Mouse (Mus musculus) heart, adult 8-10 months (tissue): ENCODE data around the gene 0610012G03Rik. TPM values are rescaled to one million over a fixed set of nuclear protein-coding genes. Genes with fewer than 3 reads are reported as not detected.
"Not testable (repeated sequence)": the region's sequence is repeated elsewhere in the genome, so short reads cannot be mapped to it uniquely, and the experiment has no call there.

ENCODE experiments used
- DNase-seq: peaks from one replicate; pipeline ENCODE4 v3.0.0; 2022; ENCODE audit warnings: low spot score
- total RNA-seq, 4 experiments: library from RNA; stranded (reverse); gene quantifications; 2 replicates each; pipeline ENCODE4 v1.2.4; 2022

Gene 0610012G03Rik
- total RNA-seq: 10 to 100 TPM; 61.6 to 83.0 (median 78.3) TPM

GRCm38 (mm10) chr16:31948345-31948774 is at the start of gene 0610012G03Rik, which contains the start of gene Ncbp2:
0610012G03Rik (minus strand) TSS chr16:31948494.
Ncbp2 (plus strand) TSS chr16:31948513.
- DNase-seq: peak; percentile 94

GRCm38 (mm10) chr16:31996371-31996770 is 48.1 kb upstream of the 0610012G03Rik start:
- DNase-seq: no peak

GRCm38 (mm10) chr16:31993946-31994345 is 45.7 kb upstream of the 0610012G03Rik start:
- DNase-seq: no peak

- DNase-seq: no peak
Observed at GRCm38 (mm10) chr16:31993195-31993594, 44.9 kb upstream of the 0610012G03Rik start.

GRCm38 (mm10) chr16:31992039-31992438 is 43.7 kb upstream of the 0610012G03Rik start:
- no peak for DNase-seq

- no peak for DNase-seq
Observed at GRCm38 (mm10) chr16:31980946-31981345, 32.7 kb upstream of the 0610012G03Rik start.

GRCm38 (mm10) chr16:31979501-31979900 is 31.2 kb upstream of the 0610012G03Rik start:
- no peak for DNase-seq

GRCm38 (mm10) chr16:31975258-31975657 is 27.0 kb upstream of the 0610012G03Rik start:
- DNase-seq: no peak

- no peak for DNase-seq
Observed at GRCm38 (mm10) chr16:31963224-31963623, 14.9 kb upstream of the 0610012G03Rik start.

GRCm38 (mm10) chr16:31947901-31948316 is 385 bp downstream of the 0610012G03Rik start:
- peak; percentile 25 for DNase-seq

GRCm38 (mm10) chr16:31947333-31947732 is 961 bp downstream of the 0610012G03Rik start:
- no peak for DNase-seq

GRCm38 (mm10) chr16:31945986-31946385 is 2.3 kb downstream of the 0610012G03Rik start:
- not testable (repeated sequence) for DNase-seq

GRCm38 (mm10) chr16:31945372-31945771 is 2.9 kb downstream of the 0610012G03Rik start:
- no peak for DNase-seq

- DNase-seq: no peak
Observed at GRCm38 (mm10) chr16:31944698-31945255, 3.5 kb downstream of the 0610012G03Rik start.

- DNase-seq: peak; percentile 55
Observed at GRCm38 (mm10) chr16:31943980-31944379, 4.3 kb downstream of the 0610012G03Rik start.

GRCm38 (mm10) chr16:31940586-31940985 is 7.7 kb downstream of the 0610012G03Rik start:
- DNase-seq: no peak

- DNase-seq: peak; percentile 55
Observed at GRCm38 (mm10) chr16:31938856-31939255, 9.4 kb downstream of the 0610012G03Rik start.

- DNase-seq: no peak
Observed at GRCm38 (mm10) chr16:31936568-31936967, 11.7 kb downstream of the 0610012G03Rik start.

- DNase-seq: no peak
Observed at GRCm38 (mm10) chr16:31935091-31935979, 13.0 kb downstream of the 0610012G03Rik start.

GRCm38 (mm10) chr16:31934550-31935010 is 13.7 kb downstream of the 0610012G03Rik start:
- DNase-seq: no peak

- DNase-seq: peak; percentile 51
Observed at GRCm38 (mm10) chr16:31933751-31934549, 14.3 kb downstream of the 0610012G03Rik start, which contains the start of gene Pigz. Pigz (plus strand) TSS chr16:31933851.
